Mouse (Mus musculus) heart, embryonic 10.5 days (tissue): Measurements from ENCODE around the gene Tiam2. TPM values are rescaled to one million over a fixed set of nuclear protein-coding genes. Genes with fewer than 3 reads are reported as not detected.

Experiments
- DNase-seq: peaks from one replicate; pipeline ENCODE4 v3.0.0-alpha.2; 2017; ENCODE audit warnings: low spot score
- H3K27ac ChIP-seq: fragments of 300-500 bp; sonication (generic); 2 replicates; pipeline ENCODE4 v1.5.1; 2016; ENCODE audit warnings: mild to moderate bottlenecking
- H3K27me3 ChIP-seq: fragments of 300-500 bp; sonication (generic); 2 replicates; pipeline ENCODE4 v1.6.1; 2016; ENCODE audit warnings: mild to moderate bottlenecking; ENCODE audit not compliant: poor library complexity, insufficient read depth, severe bottlenecking
- H3K36me3 ChIP-seq: fragments of 300-500 bp; sonication (generic); 2 replicates; pipeline ENCODE4 v1.6.1; 2016; ENCODE audit warnings: mild to moderate bottlenecking, moderate library complexity
- H3K4me1 ChIP-seq: fragments of 300-500 bp; sonication (generic); 2 replicates; pipeline ENCODE4 v1.6.1; 2016; ENCODE audit warnings: mild to moderate bottlenecking
- H3K4me3 ChIP-seq: fragments of 300-500 bp; sonication (generic); 2 replicates; pipeline ENCODE4 v1.5.1; 2016; ENCODE audit warnings: mild to moderate bottlenecking, moderate library complexity
- H3K9me3 ChIP-seq: fragments of 300-500 bp; sonication (generic); 2 replicates; pipeline ENCODE4 v1.6.1; 2016; ENCODE audit warnings: mild to moderate bottlenecking, moderate library complexity
- WGBS: fragments of 180-500 bp; shearing (Covaris S2); methylation state at CpG from one replicate; pipeline ENCODE4 v1.1.7; 2016; 5-methylcytosine and 5-hydroxymethylcytosine counted together
- polyA plus RNA-seq: library from polyadenylated mRNA; unstranded; fragments of >200 nt; fragmentation: Nextera tagmentation; extraction: Ambion mirVana; gene quantifications from 2 replicates; pipeline ENCODE4 v1.2.1, GENCODE M21; 2016

Gene Tiam2
- polyA plus RNA-seq, 1 experiment from 2014 or later = 3.7 TPM

- no peaks in the 10 kb centered on the region for H3K9me3 ChIP-seq
- no peak overlapping the region for H3K27ac ChIP-seq
- WGBS = 29% methylated on average over 8 of the region's 13 CpGs
- no peaks in the 10 kb centered on the region for H3K36me3 ChIP-seq
- H3K4me1 ChIP-seq = peaks cover 16% of the 10 kb centered on the region; the same call in 1 of the 2 replicates
- no peak overlapping the region for H3K4me3 ChIP-seq
- no peak for DNase-seq
- H3K27me3 ChIP-seq = no peaks in the 10 kb centered on the region
These were observed 53.6 kb downstream of the Tiam2 start for GRCm38 (mm10) chr17:3379753-3380588.

DNA sequence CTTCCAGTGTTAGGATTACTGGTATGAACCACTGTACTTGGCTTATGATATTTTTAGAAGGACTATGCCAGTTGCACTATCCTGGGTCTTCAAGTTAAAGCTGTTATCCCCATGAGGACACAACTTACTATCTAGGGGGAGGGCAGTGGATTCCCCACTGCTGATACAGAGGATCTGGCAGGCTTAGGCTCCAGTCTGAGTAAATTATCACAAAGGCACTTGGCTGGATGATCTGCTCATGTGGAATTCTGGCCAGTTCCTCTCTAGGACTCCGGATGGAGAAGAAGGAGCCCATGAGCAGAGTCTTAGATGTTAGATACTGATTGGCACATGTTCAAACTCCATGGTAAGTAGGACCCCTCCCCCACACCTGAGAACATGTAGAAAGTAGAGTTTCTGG, 59.0 kb downstream of the Tiam2 start:
- no peaks in the 10 kb centered on the region for H3K9me3 ChIP-seq
- no peaks in the 10 kb centered on the region for H3K27me3 ChIP-seq
- DNase-seq = no peak
- no peaks in the 10 kb centered on the region for H3K36me3 ChIP-seq
- no peak overlapping the region for H3K27ac ChIP-seq
- WGBS = 46% methylated on average over 1 of the region's 1 CpGs
- peaks cover 4% of the 10 kb centered on the region; the same call in 1 of the 2 replicates for H3K4me1 ChIP-seq
- no peak overlapping the region for H3K4me3 ChIP-seq

- Histone ChIP-seq H3K36me3 (no peaks in the 10 kb centered on the region), H3K27me3 (no peaks in the 10 kb centered on the region), H3K27ac (no peak overlapping the region), H3K4me1 (no peaks in the 10 kb centered on the region), H3K4me3 (no peak overlapping the region), H3K9me3 (no peaks in the 10 kb centered on the region)
- 66% methylated on average over 4 of the region's 4 CpGs for WGBS
- DNase-seq = no peak
These were observed 61.4 kb downstream of the Tiam2 start for GRCm38 (mm10) chr17:3387819-3388218.

DNA sequence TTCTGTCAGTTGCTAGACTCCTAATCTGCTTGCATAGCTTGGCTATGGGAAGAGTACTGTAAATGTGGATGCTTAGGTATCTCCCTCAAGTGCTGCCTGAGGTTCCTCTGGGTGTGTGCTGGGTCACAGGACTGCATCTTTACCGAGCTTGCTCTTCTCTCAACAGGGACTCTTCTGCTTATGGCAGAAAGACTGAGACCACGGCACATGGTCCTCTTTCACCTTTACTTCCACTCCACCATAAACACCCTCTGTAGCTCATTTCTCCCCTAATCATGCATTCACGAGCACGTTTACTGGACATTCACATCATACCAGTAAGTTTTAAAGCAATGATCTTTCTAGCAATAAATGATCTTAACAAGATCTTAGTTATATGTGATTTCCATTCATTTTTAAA, 63.4 kb downstream of the Tiam2 start:
- H3K27me3 ChIP-seq = no peaks in the 10 kb centered on the region
- H3K4me1 ChIP-seq = no peaks in the 10 kb centered on the region
- 73% methylated on average over 4 of the region's 4 CpGs for WGBS
- no peaks in the 10 kb centered on the region for H3K36me3 ChIP-seq
- no peak overlapping the region for H3K27ac ChIP-seq
- H3K4me3 ChIP-seq = no peak overlapping the region
- DNase-seq = no peak
- no peaks in the 10 kb centered on the region for H3K9me3 ChIP-seq

- no peaks in the 10 kb centered on the region for H3K9me3 ChIP-seq
- H3K27ac ChIP-seq = no peak overlapping the region
- no peak for DNase-seq
- WGBS = 90% methylated on average over 2 of the region's 2 CpGs
- peaks cover 11% of the 10 kb centered on the region; the same call in 1 of the 2 replicates for H3K4me1 ChIP-seq
- no peaks in the 10 kb centered on the region for H3K36me3 ChIP-seq
- H3K4me3 ChIP-seq = no peak overlapping the region
- H3K27me3 ChIP-seq = no peaks in the 10 kb centered on the region
These were observed 67.6 kb downstream of the Tiam2 start for GRCm38 (mm10) chr17:3393981-3394380.

DNA sequence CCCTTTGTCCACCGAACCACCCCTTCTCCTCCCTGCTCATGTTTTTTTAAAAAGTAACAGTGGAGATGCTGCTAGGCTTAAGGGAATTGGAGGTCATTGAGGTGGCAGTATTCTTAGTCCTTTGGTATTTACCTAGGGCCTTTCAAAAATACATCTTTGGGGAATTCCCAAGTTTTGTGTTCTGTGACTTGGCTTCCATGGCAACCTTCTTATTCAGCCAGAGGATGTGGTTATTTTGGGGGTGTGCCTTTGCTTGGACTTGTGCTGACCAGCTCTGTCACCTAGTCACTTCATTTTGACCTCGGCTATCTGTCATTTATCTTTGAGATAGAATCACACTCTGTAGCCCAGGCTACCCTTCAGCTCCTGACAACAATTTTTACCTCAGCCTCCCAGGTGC, 68.6 kb downstream of the Tiam2 start:
- no peak for DNase-seq
- Histone ChIP-seq H3K27me3 (no peaks in the 10 kb centered on the region), H3K9me3 (no peaks in the 10 kb centered on the region), H3K27ac (no peak overlapping the region), H3K4me3 (no peak overlapping the region), H3K4me1 (peaks cover 11% of the 10 kb centered on the region; the same call in 1 of the 2 replicates), H3K36me3 (no peaks in the 10 kb centered on the region)
- 88% methylated on average over 2 of the region's 2 CpGs for WGBS

GRCm38 (mm10) chr17:3396881-3397281, 70.5 kb downstream of the Tiam2 start:
- H3K27ac ChIP-seq = no peak overlapping the region
- no peak for DNase-seq
- H3K27me3 ChIP-seq = no peaks in the 10 kb centered on the region
- H3K4me3 ChIP-seq = no peak overlapping the region
- H3K4me1 ChIP-seq = peaks cover 11% of the 10 kb centered on the region; the same call in 1 of the 2 replicates
- H3K36me3 ChIP-seq = no peaks in the 10 kb centered on the region
- no peaks in the 10 kb centered on the region for H3K9me3 ChIP-seq
- WGBS = 71% methylated on average over 12 of the region's 12 CpGs

DNA sequence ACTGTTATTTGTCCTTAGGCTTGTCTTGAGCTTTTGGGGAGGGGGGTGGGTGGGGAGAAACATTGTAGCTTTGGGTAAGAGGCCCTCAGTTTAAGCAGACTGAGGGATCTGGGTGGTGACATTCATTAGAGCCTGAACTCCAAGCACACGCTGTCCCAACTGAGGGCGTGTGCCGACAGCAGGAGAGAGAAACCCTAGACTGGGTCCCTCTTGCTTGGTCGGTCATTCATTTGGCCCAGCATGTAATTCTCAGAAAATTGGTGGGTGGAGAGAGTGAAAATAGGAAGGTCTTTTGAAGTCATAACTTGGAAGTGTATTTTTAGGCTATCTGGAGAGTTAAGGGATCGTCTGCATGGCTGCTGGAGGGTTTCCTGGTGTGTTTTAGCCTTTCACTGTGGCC, 71.5 kb downstream of the Tiam2 start:
- Histone ChIP-seq H3K27ac (0 out of 2 replicates have a peak overlapping the region, but pooled peaks have one; percentile 36), H3K4me1 (peaks cover 11% of the 10 kb centered on the region; the same call in 1 of the 2 replicates), H3K36me3 (no peaks in the 10 kb centered on the region), H3K4me3 (no peak overlapping the region), H3K9me3 (no peaks in the 10 kb centered on the region), H3K27me3 (no peaks in the 10 kb centered on the region)
- 35% methylated on average over 5 of the region's 5 CpGs for WGBS
- no peak for DNase-seq

DNA sequence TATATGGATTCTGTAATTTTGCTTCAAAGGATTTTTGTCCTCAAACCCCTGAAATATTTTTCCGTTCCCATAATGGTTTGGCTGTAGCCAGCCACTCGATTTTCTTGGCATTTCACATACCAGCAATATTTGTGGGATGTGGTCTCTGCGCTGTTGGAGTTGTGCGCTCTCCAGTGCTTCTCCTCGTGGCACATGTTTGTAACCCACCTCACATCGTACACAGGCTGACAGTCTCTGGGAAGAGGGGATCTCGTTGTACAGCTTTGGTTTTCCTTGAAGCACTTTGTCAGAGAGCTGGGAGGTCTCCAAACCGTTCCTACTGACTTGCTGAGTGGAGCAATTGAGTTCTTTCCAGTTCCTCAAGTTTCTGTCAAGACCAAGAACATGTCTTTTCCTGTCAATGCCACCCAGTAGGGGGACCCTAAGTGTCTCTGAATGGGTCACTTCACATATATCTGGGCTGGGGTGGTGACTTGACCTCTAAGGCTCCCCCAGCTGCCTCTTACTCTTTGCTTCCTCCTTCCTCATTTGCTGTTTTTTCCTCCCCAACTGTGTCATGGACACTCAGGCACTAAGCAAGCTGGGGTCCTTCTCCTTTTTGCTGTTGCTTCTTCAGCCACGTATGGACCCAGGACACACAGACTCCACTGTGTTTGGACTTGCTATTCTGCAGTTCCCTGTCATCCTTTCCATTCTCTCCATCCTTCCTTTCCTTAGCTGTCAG, 79.1 kb downstream of the Tiam2 start:
- H3K27me3 ChIP-seq = no peaks in the 10 kb centered on the region
- no peak overlapping the region for H3K27ac ChIP-seq
- no peaks in the 10 kb centered on the region for H3K9me3 ChIP-seq
- H3K36me3 ChIP-seq = no peaks in the 10 kb centered on the region
- WGBS = 71% methylated on average over 9 of the region's 9 CpGs
- H3K4me1 ChIP-seq = peaks cover 17% of the 10 kb centered on the region
- no peak for DNase-seq
- H3K4me3 ChIP-seq = no peak overlapping the region

- WGBS = 11% methylated on average over 1 of the region's 1 CpGs
- Histone ChIP-seq H3K4me3 (no peak overlapping the region), H3K27ac (no peak overlapping the region), H3K36me3 (no peaks in the 10 kb centered on the region), H3K4me1 (peaks cover 17% of the 10 kb centered on the region), H3K9me3 (no peaks in the 10 kb centered on the region), H3K27me3 (no peaks in the 10 kb centered on the region; the same call in 1 of the 2 replicates)
- DNase-seq = no peak
These were observed 80.7 kb downstream of the Tiam2 start for GRCm38 (mm10) chr17:3407051-3407450.

DNA sequence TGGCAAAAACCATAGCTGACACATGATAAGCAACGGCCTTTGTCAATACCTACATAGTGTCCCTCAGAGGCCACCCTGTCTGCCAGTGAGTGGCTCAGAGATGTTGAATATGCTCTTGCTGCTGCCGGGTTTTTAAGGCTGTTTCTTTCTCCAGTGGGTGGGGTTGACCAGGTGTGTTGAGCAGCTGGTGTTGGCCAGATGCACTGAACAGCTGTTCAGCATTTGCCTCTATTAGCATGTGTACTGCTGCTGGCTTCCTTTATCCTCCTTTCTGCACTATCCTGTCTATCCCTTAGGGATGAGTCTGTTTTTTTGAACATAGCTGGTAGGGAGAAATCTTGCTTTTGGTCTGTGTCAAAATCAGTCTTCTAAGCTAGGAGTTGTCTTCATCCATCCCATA, 83.9 kb downstream of the Tiam2 start:
- Histone ChIP-seq H3K27me3 (peaks cover 15% of the 10 kb centered on the region), H3K4me3 (no peak overlapping the region), H3K27ac (no peak overlapping the region), H3K36me3 (no peaks in the 10 kb centered on the region), H3K9me3 (no peaks in the 10 kb centered on the region), H3K4me1 (peaks cover 17% of the 10 kb centered on the region)
- no peak for DNase-seq
- WGBS = 65% methylated on average over 2 of the region's 2 CpGs

DNA sequence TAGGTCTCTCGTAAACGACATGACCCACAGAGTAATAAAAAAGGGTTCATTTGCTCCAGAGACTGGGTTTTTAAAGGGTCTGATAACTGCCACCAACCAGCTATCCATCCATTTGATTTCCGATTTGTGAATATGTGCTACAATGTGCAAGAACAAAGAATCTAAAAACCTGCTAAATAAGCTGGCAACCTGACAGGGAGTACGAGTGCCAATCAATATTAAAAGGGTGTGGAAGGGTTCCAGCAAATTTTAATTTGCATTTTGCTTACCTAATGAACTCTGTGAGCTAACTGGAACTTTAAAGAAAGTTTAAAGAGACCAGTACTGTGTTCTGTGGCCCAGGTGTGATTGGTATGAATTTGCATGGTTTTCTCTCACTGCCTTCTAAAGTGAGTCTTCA, 86.4 kb downstream of the Tiam2 start:
- H3K27me3 ChIP-seq = peaks cover 20% of the 10 kb centered on the region
- H3K36me3 ChIP-seq = no peaks in the 10 kb centered on the region

DNA sequence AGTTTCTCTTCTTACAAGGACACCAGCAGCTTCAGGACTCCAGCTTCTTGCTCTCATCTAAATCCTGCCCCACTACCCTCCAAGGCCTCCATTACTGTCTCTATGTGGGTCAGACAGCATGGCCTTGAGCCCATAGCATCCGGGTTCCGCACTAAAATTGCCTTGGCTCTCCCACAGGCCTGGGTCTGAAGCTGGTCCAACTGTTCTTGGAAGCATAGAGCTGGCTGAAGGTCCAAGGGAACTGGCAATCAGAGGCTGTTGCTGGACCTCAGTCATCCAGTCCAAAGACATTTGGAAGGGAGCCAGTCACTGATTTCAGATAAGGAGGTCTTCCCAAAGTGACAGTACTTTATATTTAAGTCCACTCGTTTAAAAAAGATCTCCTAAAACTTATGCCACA, 89.2 kb downstream of the Tiam2 start:
- H3K27me3 ChIP-seq = peaks cover 20% of the 10 kb centered on the region
- DNase-seq = no peak

More for the DNA sequence above, 86.4 kb downstream of the Tiam2 start:
- no peaks in the 10 kb centered on the region for H3K9me3 ChIP-seq
- 85% methylated on average over 4 of the region's 4 CpGs for WGBS
- H3K4me3 ChIP-seq = no peak overlapping the region
- no peak overlapping the region for H3K27ac ChIP-seq
- H3K4me1 ChIP-seq = peaks cover 10% of the 10 kb centered on the region
- no peak for DNase-seq

More for the DNA sequence above, 89.2 kb downstream of the Tiam2 start:
- H3K4me3 ChIP-seq = no peak overlapping the region
- no peak overlapping the region for H3K27ac ChIP-seq
- no peaks in the 10 kb centered on the region for H3K36me3 ChIP-seq
- WGBS = 81% methylated on average over 3 of the region's 3 CpGs
- H3K4me1 ChIP-seq = 0 out of 2 replicates have a peak, but pooled peaks cover 3% of the 10 kb centered on the region
- no peaks in the 10 kb centered on the region for H3K9me3 ChIP-seq
